Mouse (Mus musculus) monocyte, adult 59 days (primary cell): ENCODE results near the gene Srsf7. TPM values are rescaled to one million over a fixed set of nuclear protein-coding genes. Genes with fewer than 3 reads are reported as not detected.

Experiments used
- total RNA-seq, 2 experiments: library from RNA; stranded (reverse); gene quantifications; one replicate each; pipeline ENCODE4 v1.2.4; 2023

Gene Srsf7
- total RNA-seq = 100 to 1,000 TPM; 217 to 223 TPM

GRCm38 (mm10) chr17:80206671-80207581 is at the start of gene Srsf7, which contains the start of gene Ttc39d:
Gene Srsf7, minus strand, starts transcription at chr17:80207307.
Gene Ttc39d, plus strand, starts transcription at chr17:80207460.

GRCm38 (mm10) chr17:80224326-80225116 is 17.4 kb upstream of the Srsf7 start, which contains the start of gene Gemin6:
Gene Gemin6, plus strand, starts transcription at chr17:80224441.

Other genes with a start within 250 kb of the Srsf7 start
- 10 to 100 TPM; 64.7 to 70.0 TPM for gene Hnrnpll, start 145.0 kb downstream of the Srsf7 start, total RNA-seq
- 1 to 10 TPM; 4.5 to 4.9 TPM for gene Galm, start 79.8 kb downstream of the Srsf7 start, total RNA-seq
- gene Ttc39d, start 153 bp upstream of the Srsf7 start, total RNA-seq = not detected
- gene Gemin6, start 17.1 kb upstream of the Srsf7 start, total RNA-seq = 1 to 10 TPM in 1 of 2 experiments, under 1 TPM in 1; 0.79 to 2.8 TPM
- 1 to 10 TPM in 1 of 2 experiments, under 1 TPM in 1; 0.91 to 1.4 TPM for gene Morn2, start 82.9 kb upstream of the Srsf7 start, total RNA-seq
- gene Dhx57, start 83.2 kb upstream of the Srsf7 start, total RNA-seq = 10 to 100 TPM; 22.9 to 24.0 TPM
- 1 to 10 TPM in 1 of 2 experiments, not detected in 1; 2.0 TPM for gene Arhgef33, start 100.1 kb upstream of the Srsf7 start, total RNA-seq
- gene Gm10190, start 166.2 kb upstream of the Srsf7 start, total RNA-seq = not detected